In genomic region chr1:89968111-89968851, GRCm38 (mm10) we compare ENCODE assay signal across 8 mouse cellular contexts. TPM values are rescaled to one million over a fixed set of nuclear protein-coding genes. Genes with fewer than 3 reads are reported as not detected.
A peak's percentile ranks its signal among the peaks of the same experiment; 100 is the strongest.
DNase-seq lines count a peak whose midpoint lies in the region; ATAC-seq lines count a peak whose summit lies in the region.

No protein-coding gene starts in this region.

- H3K4me3 ChIP-seq in megakaryocyte, embryonic 14.5 days (replicated peaks) = peak overlapping the region; percentile 76
- H3K4me3 ChIP-seq in heart, embryonic 16.5 days (ENCODE audit: low read length) = peak overlapping the region; percentile 65
- H3K4me3 ChIP-seq in neural tube, embryonic 12.5 days = peak overlapping the region; percentile 59

- H3K9ac ChIP-seq in heart, embryonic 16.5 days (ENCODE audit: low read length) = peak overlapping the region; percentile 69
- H3K9ac ChIP-seq in neural tube, embryonic 12.5 days = peak overlapping the region; percentile 66

- H3K9me3 ChIP-seq in megakaryocyte, embryonic 14.5 days = no peaks in the 10 kb centered on the region; the same call in 1 of the 2 replicates
- H3K9me3 ChIP-seq in heart, embryonic 16.5 days (replicated peaks; ENCODE audit: control insufficient read depth, low read length) = no peaks in the 10 kb centered on the region
- H3K9me3 ChIP-seq in neural tube, embryonic 12.5 days = no peaks in the 10 kb centered on the region

- H3K36me3 ChIP-seq in megakaryocyte, embryonic 14.5 days (replicated peaks; ENCODE audit: low read length) = no peaks in the 10 kb centered on the region
- H3K36me3 ChIP-seq in heart, embryonic 16.5 days (ENCODE audit: control insufficient read depth, insufficient read depth) = no peaks in the 10 kb centered on the region
- H3K36me3 ChIP-seq in neural tube, embryonic 12.5 days = no peaks in the 10 kb centered on the region

- peaks cover 69% of the 10 kb centered on the region for H3K27me3 ChIP-seq in megakaryocyte, embryonic 14.5 days (replicated peaks)
- H3K27me3 ChIP-seq in heart, embryonic 16.5 days (ENCODE audit: control insufficient read depth, insufficient read depth, low read length) = peaks cover 55% of the 10 kb centered on the region
- H3K27me3 ChIP-seq in neural tube, embryonic 12.5 days (replicated peaks) = peaks cover 47% of the 10 kb centered on the region

- H3K4me1 ChIP-seq in megakaryocyte, embryonic 14.5 days = peaks cover 8% of the 10 kb centered on the region
- H3K4me1 ChIP-seq in heart, embryonic 16.5 days (ENCODE audit: control insufficient read depth, insufficient read depth, low read length) = no peaks in the 10 kb centered on the region
- peaks cover 26% of the 10 kb centered on the region for H3K4me1 ChIP-seq in neural tube, embryonic 12.5 days

- WGBS in heart, embryonic 16.5 days = under 1% methylated on average over 95 of the region's 95 CpGs
- WGBS in neural tube, embryonic 12.5 days = under 1% methylated on average over 95 of the region's 95 CpGs

- no peak overlapping the region for H3K27ac ChIP-seq in heart, embryonic 16.5 days (ENCODE audit: low read length)
- H3K27ac ChIP-seq in neural tube, embryonic 12.5 days = no peak overlapping the region

- H3K4me2 ChIP-seq in heart, embryonic 16.5 days (ENCODE audit: low read depth, low read length) = peak overlapping the region; percentile 94
- H3K4me2 ChIP-seq in neural tube, embryonic 12.5 days (replicated peaks) = peak overlapping the region; percentile 97

- DNase-seq in cerebellum, postnatal 36 days = peak; percentile 57 to 74
- peak; percentile 37 to 62 for DNase-seq in left cerebral cortex, adult 8-10 months (ENCODE audit: low spot score in 2 of 2)
- no peak for DNase-seq in thymus, postnatal 0 days (ENCODE audit: low spot score)
- DNase-seq in spleen, postnatal 10 days (ENCODE audit: low spot score in 2 of 2) = no peak

- no peak for ATAC-seq in megakaryocyte, adult 5-6 weeks (ENCODE audit: poor library complexity, severe bottlenecking)
- ATAC-seq in heart, embryonic 16.5 days (replicated peaks; ENCODE audit: extremely low read depth, insufficient read depth, low FRiP score) = 0 out of 2 replicates have a peak, but pooled peaks have one; percentile 18
- 0 out of 2 replicates have a peak, but pooled peaks have one; percentile 48 for ATAC-seq in neural tube, embryonic 12.5 days (ENCODE audit: low FRiP score, low read depth)

RNA-seq across cellular contexts. Expression of gene Gbx2, which starts 37.3 kb away (rescaled TPM):
- polyA plus RNA-seq in megakaryocyte, embryonic 14.5 days (2012; ENCODE audit: insufficient read depth, low replicate concordance) = 68.4 and 75.9 TPM in 2 replicates
- total RNA-seq in megakaryocyte, adult 5-6 weeks (2015) = not detected in 2 replicates
- total RNA-seq in megakaryocyte, adult 5-6 weeks (2017) = not detected in 2 replicates
- not detected in 2 replicates for polyA plus RNA-seq in heart, embryonic 16.5 days (2015; fragmentation: Nextera tagmentation; extraction: Ambion mirVana)
- total RNA-seq in left cerebral cortex, adult 8-10 months (2022) = under 1 TPM; 0.53 to 0.76 (median 0.61) TPM
- polyA plus RNA-seq in neural tube, embryonic 12.5 days (2016; fragmentation: Nextera tagmentation; extraction: Ambion mirVana) = 78.5 and 91.6 TPM in 2 replicates
- 0.09 and 0.17 TPM in 2 replicates for polyA plus RNA-seq in thymus, postnatal 0 days (2015; fragmentation: Nextera tagmentation; extraction: Ambion mirVana)

RNA-seq across cellular contexts. Expression of gene Asb18, which starts 46.2 kb away (rescaled TPM):
- not detected in 2 replicates for polyA plus RNA-seq in megakaryocyte, embryonic 14.5 days (2012; ENCODE audit: insufficient read depth, low replicate concordance)
- total RNA-seq in megakaryocyte, adult 5-6 weeks (2015) = not detected in 2 replicates
- total RNA-seq in megakaryocyte, adult 5-6 weeks (2017) = not detected in 2 replicates
- polyA plus RNA-seq in heart, embryonic 16.5 days (2015; fragmentation: Nextera tagmentation; extraction: Ambion mirVana) = 0.79 and 1.1 TPM in 2 replicates
- total RNA-seq in left cerebral cortex, adult 8-10 months (2022) = 1 to 10 TPM; 1.5 to 2.3 (median 2.0) TPM
- polyA plus RNA-seq in neural tube, embryonic 12.5 days (2016; fragmentation: Nextera tagmentation; extraction: Ambion mirVana) = 0.79 and 0.94 TPM in 2 replicates
- polyA plus RNA-seq in thymus, postnatal 0 days (2015; fragmentation: Nextera tagmentation; extraction: Ambion mirVana) = not detected in 2 replicates

Comparison
In these comparisons a context has a peak if more than half of its experiments do, and no peak if none do; other contexts are left out.
1. DNase-seq: peak in cerebellum, postnatal 36 days (2 of 2) and left cerebral cortex, adult 8-10 months (2 of 2); none in thymus, postnatal 0 days (single experiment) and spleen, postnatal 10 days (0 of 2).
2. RNA of gene Gbx2, which starts 37.3 kb away (polyA plus RNA-seq): 78.5 to 91.6 TPM in neural tube, embryonic 12.5 days and 68.4 to 75.9 TPM in megakaryocyte, embryonic 14.5 days; 0.09 to 0.17 TPM in thymus, postnatal 0 days and not detected in heart, embryonic 16.5 days; every median in the first group is over 10 times any median in the second.
3. Peak in every context shown above with its lines, with median percentiles within 50 percentile points of each other: H3K4me3 ChIP-seq.